In genomic region chr9:63380326-63380725, GRCm38 (mm10) we compare ENCODE assay signal across 27 mouse cellular contexts.
"Had no signal": no experiment of that assay in that cellular context is flagged by ENCODE, and none has a peak within 500 bp of the region (broad histone marks: within the 10 kb centered on the region; RNA-seq: fewer than 3 reads in every experiment).

No protein-coding gene starts in this region.

- ATAC-seq: forebrain, embryonic 13.5 days; forebrain, embryonic 14.5 days; forebrain, embryonic 16.5 days; forebrain, postnatal 0 days had no signal

- H3K4me3 ChIP-seq: embryonic facial prominence, embryonic 10.5 days; embryonic facial prominence, embryonic 12.5 days; embryonic facial prominence, embryonic 13.5 days; embryonic facial prominence, embryonic 15.5 days; erythroblast, embryonic 14.5 days; forebrain, embryonic 10.5 days; forebrain, embryonic 12.5 days; forebrain, embryonic 13.5 days; gastrocnemius, adult 2 months; heart, adult 2 months; heart, embryonic 10.5 days had no signal

- H3K9ac ChIP-seq: embryonic facial prominence, embryonic 12.5 days; embryonic facial prominence, embryonic 13.5 days; embryonic facial prominence, embryonic 15.5 days; forebrain, embryonic 12.5 days; forebrain, embryonic 13.5 days; forebrain, postnatal 0 days had no signal

- H3K4me2 ChIP-seq: embryonic facial prominence, embryonic 12.5 days; embryonic facial prominence, embryonic 13.5 days; embryonic facial prominence, embryonic 15.5 days; forebrain, embryonic 12.5 days; forebrain, embryonic 13.5 days had no signal

- H3K9me3 ChIP-seq: embryonic facial prominence, embryonic 10.5 days; embryonic facial prominence, embryonic 12.5 days; embryonic facial prominence, embryonic 13.5 days; embryonic facial prominence, embryonic 15.5 days; forebrain, embryonic 10.5 days; forebrain, embryonic 12.5 days; forebrain, embryonic 13.5 days; heart, embryonic 10.5 days had no signal

- DNase-seq: cerebellum, adult 8-10 months; cerebellum, adult 9-10 months; cerebellum, adult 9-11 months; cerebellum, postnatal 10 days; cerebellum, postnatal 14 days; cerebellum, postnatal 25 days; cerebellum, postnatal 36 days; embryo, embryonic 11 days; forebrain, postnatal 0 days; gastrocnemius, adult 2 months; gastrocnemius, postnatal 10 days; gastrocnemius, postnatal 14 days; gastrocnemius, postnatal 25 days; gastrocnemius, postnatal 36 days; heart, adult 18-20 months; heart, adult 2 months had no signal

- H3K27ac ChIP-seq: embryonic facial prominence, embryonic 10.5 days; embryonic facial prominence, embryonic 12.5 days; embryonic facial prominence, embryonic 13.5 days; embryonic facial prominence, embryonic 15.5 days; forebrain, embryonic 10.5 days; forebrain, embryonic 12.5 days; forebrain, embryonic 13.5 days; gastrocnemius, adult 2 months; heart, adult 2 months; heart, embryonic 10.5 days had no signal

- H3K27me3 ChIP-seq: embryonic facial prominence, embryonic 12.5 days; embryonic facial prominence, embryonic 13.5 days; embryonic facial prominence, embryonic 15.5 days; forebrain, embryonic 12.5 days; forebrain, embryonic 13.5 days had no signal

- H3K36me3 ChIP-seq: embryonic facial prominence, embryonic 12.5 days; embryonic facial prominence, embryonic 13.5 days; embryonic facial prominence, embryonic 15.5 days; forebrain, embryonic 12.5 days had no signal
